Mouse (Mus musculus): Measurements from ENCODE around the gene Ercc2. TPM values are rescaled to one million over a fixed set of nuclear protein-coding genes. Genes with fewer than 3 reads are reported as not detected.

Ercc2 gene
- polyA plus RNA-seq, 1 experiment from 2014 or later: 28.5 TPM

DNA sequence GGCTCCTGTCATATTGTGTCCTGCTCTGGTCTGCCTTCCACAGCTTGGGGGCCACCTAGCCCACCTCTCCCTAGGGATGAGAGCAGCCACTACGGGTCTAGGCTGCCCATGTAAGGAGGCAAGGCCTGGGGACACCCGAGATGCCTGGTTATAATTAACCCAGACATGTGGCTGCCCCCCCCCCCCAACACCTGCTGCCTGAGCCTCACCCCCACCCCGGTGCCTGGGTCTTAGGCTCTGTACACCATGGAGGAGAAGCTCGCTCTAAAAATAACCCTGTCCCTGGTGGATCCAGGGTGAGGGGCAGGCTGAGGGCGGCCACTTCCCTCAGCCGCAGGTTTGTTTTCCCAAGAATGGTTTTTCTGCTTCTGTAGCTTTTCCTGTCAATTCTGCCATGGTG, 27.9 kb downstream of the Ercc2 start:
- no peaks in the 10 kb centered on the region; the same call in 1 of the 2 replicates for H3K4me1 ChIP-seq (replicated peaks; ENCODE audit: control insufficient read depth, insufficient read depth, low read length)
- H3K4me2 ChIP-seq (ENCODE audit: low read length): no peak overlapping the region
- H3K27ac ChIP-seq (ENCODE audit: low read length): no peak overlapping the region
- WGBS: 67% methylated on average over 6 of the region's 6 CpGs
- H3K36me3 ChIP-seq (ENCODE audit: control insufficient read depth, insufficient read depth): no peaks in the 10 kb centered on the region
- no peak overlapping the region for H3K9ac ChIP-seq (replicated peaks; ENCODE audit: low read depth, low read length)
- no peaks in the 10 kb centered on the region for H3K9me3 ChIP-seq (ENCODE audit: control insufficient read depth, low read length)
- no peak overlapping the region for H3K4me3 ChIP-seq (replicated peaks; ENCODE audit: low read length)
- ATAC-seq: no peak
- peaks cover 4% of the 10 kb centered on the region for H3K27me3 ChIP-seq (replicated peaks; ENCODE audit: control insufficient read depth, insufficient read depth, low read length)

DNA sequence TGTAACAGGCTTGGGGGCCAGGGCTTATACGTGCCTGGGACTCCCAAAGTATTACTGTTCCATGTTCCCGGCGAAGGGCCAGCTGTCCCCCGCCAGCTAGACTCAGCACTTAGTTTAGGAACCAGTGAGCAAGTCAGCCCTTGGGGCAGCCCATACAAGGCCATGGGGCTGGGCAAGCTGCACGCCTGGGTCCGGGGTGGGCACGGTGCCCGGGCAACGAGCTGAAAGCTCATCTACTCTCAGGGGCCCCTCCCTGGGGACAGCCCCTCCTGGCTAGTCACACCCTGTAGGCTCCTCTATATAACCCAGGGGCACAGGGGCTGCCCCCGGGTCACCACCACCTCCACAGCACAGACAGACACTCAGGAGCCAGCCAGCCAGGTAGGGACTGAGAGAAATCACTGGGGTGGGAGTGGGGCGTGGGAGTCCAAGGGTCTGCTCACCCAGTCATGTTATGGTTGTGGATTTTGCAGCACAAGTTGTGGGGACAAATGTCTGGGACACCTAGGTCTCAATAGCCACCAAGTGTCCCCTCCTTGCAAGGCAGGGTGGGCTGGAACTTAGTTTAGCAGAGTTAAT, 29.0 kb downstream of the Ercc2 start:
- H3K4me1 ChIP-seq (replicated peaks; ENCODE audit: control insufficient read depth, insufficient read depth, low read length): no peaks in the 10 kb centered on the region
- no peak overlapping the region for H3K27ac ChIP-seq (ENCODE audit: low read length)
- H3K4me3 ChIP-seq (replicated peaks; ENCODE audit: low read length): no peak overlapping the region
- H3K36me3 ChIP-seq (ENCODE audit: control insufficient read depth, insufficient read depth): no peaks in the 10 kb centered on the region
- H3K9me3 ChIP-seq (ENCODE audit: control insufficient read depth, low read length): no peaks in the 10 kb centered on the region
- WGBS: 76% methylated on average over 11 of the region's 11 CpGs
- H3K4me2 ChIP-seq (ENCODE audit: low read length): no peak overlapping the region
- H3K9ac ChIP-seq (replicated peaks; ENCODE audit: low read depth, low read length): no peak overlapping the region
- H3K27me3 ChIP-seq (replicated peaks; ENCODE audit: control insufficient read depth, insufficient read depth, low read length): no peaks in the 10 kb centered on the region
- ATAC-seq: no peak

- Histone ChIP-seq H3K4me3 (replicated peaks; ENCODE audit: low read length) (no peak overlapping the region), H3K9ac (replicated peaks; ENCODE audit: low read depth, low read length) (no peak overlapping the region), H3K9me3 (ENCODE audit: control insufficient read depth, low read length) (no peaks in the 10 kb centered on the region), H3K4me1 (replicated peaks; ENCODE audit: control insufficient read depth, insufficient read depth, low read length) (no peaks in the 10 kb centered on the region), H3K27ac (ENCODE audit: low read length) (no peak overlapping the region), H3K4me2 (ENCODE audit: low read length) (no peak overlapping the region), H3K27me3 (replicated peaks; ENCODE audit: control insufficient read depth, insufficient read depth, low read length) (no peaks in the 10 kb centered on the region), H3K36me3 (ENCODE audit: control insufficient read depth, insufficient read depth) (no peaks in the 10 kb centered on the region)
- 72% methylated on average over 5 of the region's 5 CpGs for WGBS
- no peak for ATAC-seq
These were observed 30.0 kb downstream of the Ercc2 start for GRCm38 (mm10) chr7:19411783-19412182.

DNA sequence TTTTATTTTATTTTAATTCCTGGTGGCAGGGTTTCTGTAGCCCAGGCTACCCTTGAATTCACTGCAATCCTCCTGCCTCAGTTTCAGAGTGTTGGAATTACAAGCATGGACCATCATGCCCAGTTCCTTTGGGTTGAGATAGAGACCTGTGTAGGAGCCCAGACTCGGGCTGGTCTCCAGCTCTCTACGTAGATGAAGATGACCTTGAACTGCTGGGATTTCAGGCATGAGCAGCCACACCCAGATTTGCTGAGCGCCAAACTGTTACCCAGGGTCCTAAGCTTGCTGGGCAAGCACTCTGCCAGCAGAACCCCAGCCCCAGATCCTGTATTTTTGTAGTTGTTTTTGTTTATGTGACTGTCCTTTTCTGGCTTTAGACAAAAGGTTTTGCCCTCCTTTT, 31.7 kb downstream of the Ercc2 start:
- Histone ChIP-seq H3K4me2 (ENCODE audit: low read length) (no peak overlapping the region), H3K9ac (replicated peaks; ENCODE audit: low read depth, low read length) (no peak overlapping the region), H3K27me3 (replicated peaks; ENCODE audit: control insufficient read depth, insufficient read depth, low read length) (peaks cover 4% of the 10 kb centered on the region), H3K4me1 (replicated peaks; ENCODE audit: control insufficient read depth, insufficient read depth, low read length) (no peaks in the 10 kb centered on the region), H3K9me3 (ENCODE audit: control insufficient read depth, low read length) (no peaks in the 10 kb centered on the region), H3K36me3 (ENCODE audit: control insufficient read depth, insufficient read depth) (no peaks in the 10 kb centered on the region), H3K27ac (ENCODE audit: low read length) (no peak overlapping the region), H3K4me3 (replicated peaks; ENCODE audit: low read length) (no peak overlapping the region)
- no peak for ATAC-seq
- 86% methylated on average over 3 of the region's 3 CpGs for WGBS

- peaks cover 5% of the 10 kb centered on the region for H3K4me1 ChIP-seq (replicated peaks; ENCODE audit: control insufficient read depth, insufficient read depth, low read length)
- H3K36me3 ChIP-seq (ENCODE audit: control insufficient read depth, insufficient read depth): no peaks in the 10 kb centered on the region
- H3K27me3 ChIP-seq (replicated peaks; ENCODE audit: control insufficient read depth, insufficient read depth, low read length): peaks cover 16% of the 10 kb centered on the region
- no peak for ATAC-seq
- H3K9ac ChIP-seq (replicated peaks; ENCODE audit: low read depth, low read length): no peak overlapping the region
- no peak overlapping the region for H3K4me3 ChIP-seq (replicated peaks; ENCODE audit: low read length)
- no peaks in the 10 kb centered on the region for H3K9me3 ChIP-seq (ENCODE audit: control insufficient read depth, low read length)
- H3K27ac ChIP-seq (ENCODE audit: low read length): no peak overlapping the region
- no peak overlapping the region for H3K4me2 ChIP-seq (ENCODE audit: low read length)
- 80% methylated on average over 15 of the region's 15 CpGs for WGBS
These were observed 34.8 kb downstream of the Ercc2 start for GRCm38 (mm10) chr7:19416590-19416989.

- Histone ChIP-seq H3K9ac (replicated peaks; ENCODE audit: low read depth, low read length) (no peak overlapping the region), H3K27ac (ENCODE audit: low read length) (no peak overlapping the region), H3K4me2 (ENCODE audit: low read length) (no peak overlapping the region), H3K27me3 (replicated peaks; ENCODE audit: control insufficient read depth, insufficient read depth, low read length) (peaks cover 16% of the 10 kb centered on the region), H3K4me3 (replicated peaks; ENCODE audit: low read length) (no peak overlapping the region), H3K9me3 (ENCODE audit: control insufficient read depth, low read length) (no peaks in the 10 kb centered on the region), H3K36me3 (ENCODE audit: control insufficient read depth, insufficient read depth) (no peaks in the 10 kb centered on the region; the same call in 1 of the 2 replicates), H3K4me1 (replicated peaks; ENCODE audit: control insufficient read depth, insufficient read depth, low read length) (peaks cover 5% of the 10 kb centered on the region)
- 8% methylated on average over 28 of the region's 28 CpGs for WGBS
- no peak for ATAC-seq
These were observed 38.3 kb downstream of the Ercc2 start for GRCm38 (mm10) chr7:19420121-19420520.

GRCm38 (mm10) chr7:19420821-19421636, 39.2 kb downstream of the Ercc2 start:
- Histone ChIP-seq H3K4me2 (ENCODE audit: low read length) (peak overlapping the region; percentile 87), H3K9ac (replicated peaks; ENCODE audit: low read depth, low read length) (peak overlapping the region; percentile 41), H3K9me3 (ENCODE audit: control insufficient read depth, low read length) (no peaks in the 10 kb centered on the region), H3K4me3 (replicated peaks; ENCODE audit: low read length) (peak overlapping the region; percentile 44), H3K27ac (ENCODE audit: low read length) (no peak overlapping the region), H3K36me3 (ENCODE audit: control insufficient read depth, insufficient read depth) (peaks cover 3% of the 10 kb centered on the region; the same call in 1 of the 2 replicates), H3K27me3 (replicated peaks; ENCODE audit: control insufficient read depth, insufficient read depth, low read length) (peaks cover 16% of the 10 kb centered on the region), H3K4me1 (replicated peaks; ENCODE audit: control insufficient read depth, insufficient read depth, low read length) (peaks cover 5% of the 10 kb centered on the region)
- WGBS: 12% methylated on average over 43 of the region's 43 CpGs
- peak; percentile 96 for ATAC-seq

GRCm38 (mm10) chr7:19423083-19423482, 41.3 kb downstream of the Ercc2 start:
- no peak for ATAC-seq
- H3K4me2 ChIP-seq (ENCODE audit: low read length): no peak overlapping the region
- whole genome bisulfite sequencing: 92% methylated on average over 3 of the region's 3 CpGs
- H3K27ac ChIP-seq (ENCODE audit: low read length): no peak overlapping the region
- no peak overlapping the region for H3K4me3 ChIP-seq (replicated peaks; ENCODE audit: low read length)
- no peaks in the 10 kb centered on the region for H3K9me3 ChIP-seq (ENCODE audit: control insufficient read depth, low read length)
- no peak overlapping the region for H3K9ac ChIP-seq (replicated peaks; ENCODE audit: low read depth, low read length)
- peaks cover 5% of the 10 kb centered on the region for H3K4me1 ChIP-seq (replicated peaks; ENCODE audit: control insufficient read depth, insufficient read depth, low read length)
- H3K36me3 ChIP-seq (ENCODE audit: control insufficient read depth, insufficient read depth): peaks cover 21% of the 10 kb centered on the region
- peaks cover 16% of the 10 kb centered on the region for H3K27me3 ChIP-seq (replicated peaks; ENCODE audit: control insufficient read depth, insufficient read depth, low read length)

DNA sequence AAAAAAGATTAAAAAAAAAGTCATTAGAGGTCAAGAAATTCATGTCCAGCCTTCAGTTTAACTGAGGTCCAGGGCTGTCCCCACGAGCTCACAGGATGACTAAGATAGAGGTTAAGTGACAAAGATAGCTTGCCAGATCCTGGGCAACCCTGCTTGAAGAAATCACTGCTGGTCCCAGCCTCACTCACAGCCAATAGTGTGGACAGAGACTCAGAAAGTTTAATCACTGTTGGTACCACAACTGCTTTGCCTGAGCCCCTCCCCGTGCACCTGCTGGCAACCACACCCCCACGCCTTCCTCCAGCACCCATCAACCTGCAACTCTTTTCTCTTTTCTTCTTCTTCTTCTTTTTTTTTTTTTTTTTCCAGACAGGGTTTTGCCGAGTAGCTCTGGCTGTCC, 42.2 kb downstream of the Ercc2 start:
- Histone ChIP-seq H3K4me1 (replicated peaks; ENCODE audit: control insufficient read depth, insufficient read depth, low read length) (peaks cover 5% of the 10 kb centered on the region), H3K4me2 (ENCODE audit: low read length) (no peak overlapping the region), H3K9me3 (ENCODE audit: control insufficient read depth, low read length) (no peaks in the 10 kb centered on the region), H3K4me3 (replicated peaks; ENCODE audit: low read length) (no peak overlapping the region), H3K27ac (ENCODE audit: low read length) (no peak overlapping the region), H3K27me3 (replicated peaks; ENCODE audit: control insufficient read depth, insufficient read depth, low read length) (peaks cover 7% of the 10 kb centered on the region), H3K9ac (replicated peaks; ENCODE audit: low read depth, low read length) (no peak overlapping the region), H3K36me3 (ENCODE audit: control insufficient read depth, insufficient read depth) (peaks cover 27% of the 10 kb centered on the region)
- 66% methylated on average over 4 of the region's 4 CpGs for WGBS
- no peak for ATAC-seq

All from forebrain, embryonic 16.5 days (tissue).